Mouse (Mus musculus): Measurements from ENCODE around the gene Hecw2.

DNA sequence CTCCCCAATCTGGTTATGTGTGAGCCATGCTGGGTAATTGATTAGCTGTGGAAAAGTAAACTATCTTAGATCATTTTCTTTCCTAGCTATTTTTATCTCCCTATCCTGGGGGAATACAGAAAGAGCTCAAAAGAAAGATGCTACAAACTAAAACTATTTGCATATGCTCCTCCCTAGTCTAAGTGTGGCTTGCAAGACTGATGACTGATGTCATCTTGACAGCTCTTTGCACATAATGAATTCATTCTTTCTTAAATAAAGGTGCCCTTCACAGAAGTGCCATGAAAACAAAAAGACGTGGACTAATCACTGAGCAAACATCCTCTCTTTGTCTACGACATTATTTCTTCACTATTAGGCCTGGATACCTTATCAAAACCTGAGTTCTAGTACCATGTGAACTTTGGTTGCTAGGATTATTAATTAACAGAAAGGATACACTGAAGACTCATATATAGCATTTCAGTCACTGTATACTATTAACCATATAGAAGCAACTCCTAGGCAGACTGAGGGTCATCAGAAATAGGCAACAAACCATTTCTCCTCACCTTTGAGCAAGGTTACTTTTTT, 348.2 kb downstream of the Hecw2 start:
- TF ChIP-seq CTCF (conservative IDR thresholded peaks at IDR 0.05; ENCODE audit: low read length) = no peak
- TF ChIP-seq POU5F1 (IDR thresholded peaks at IDR 0.05; ENCODE audit: borderline replicate concordance, low read length) = no peak
- TF ChIP-seq NANOG (IDR thresholded peaks at IDR 0.05; ENCODE audit: borderline replicate concordance, low read length) = no peak
